Mouse (Mus musculus) naive thymus-derived CD4-positive, alpha-beta T cell, adult 5 months (primary cell): ENCODE measurements around the gene Ngrn. TPM values are rescaled to one million over a fixed set of nuclear protein-coding genes. Genes with fewer than 3 reads are reported as not detected.

Source experiments
- polyA plus RNA-seq: library from polyadenylated mRNA; unstranded; fragments of 100-300 nt; shearing (Covaris generic); gene quantifications from one replicate; pipeline ENCODE4 v1.2.1, GENCODE M21; 2017

Ngrn gene
- 32.5 TPM for polyA plus RNA-seq

GRCm38 (mm10) chr7:80260625-80261371, at the start of gene Ngrn:
Gene Ngrn, plus strand, starts transcription at chr7:80261215.

GRCm38 (mm10) chr7:80232489-80233029, 28.5 kb upstream of the Ngrn start, which contains the start of the genes Cib1 and Gdpgp1:
Gene Cib1, minus strand, starts transcription at chr7:80232813.
Gene Gdpgp1, plus strand, starts transcription at chr7:80232865.

GRCm38 (mm10) chr7:80246148-80246721, 14.8 kb upstream of the Ngrn start, which contains the start of gene Ttll13:
Gene Ttll13, plus strand, starts transcription at chr7:80246376.

GRCm38 (mm10) chr7:80268897-80269750, 8.1 kb downstream of the Ngrn start, which contains the start of gene Vps33b:
Gene Vps33b, plus strand, starts transcription at chr7:80269649.

GRCm38 (mm10) chr7:80294062-80294763, 33.2 kb downstream of the Ngrn start, which contains the start of gene Prc1:
Gene Prc1, plus strand, starts transcription at chr7:80294450.

Other genes starting within 250 kb of the Ngrn start
- 18.2 TPM for gene Zfp710, start 236.4 kb upstream of the Ngrn start, polyA plus RNA-seq
- 103 TPM for gene Idh2, start 145.8 kb upstream of the Ngrn start, polyA plus RNA-seq
- gene Sema4b, start 74.4 kb upstream of the Ngrn start, polyA plus RNA-seq, result 5.6 TPM
- gene Cib1, start 28.4 kb upstream of the Ngrn start, polyA plus RNA-seq, result 70.5 TPM
- gene Gdpgp1, start 28.4 kb upstream of the Ngrn start, polyA plus RNA-seq, result 5.2 TPM
- 0.20 TPM for gene Ttll13, start 14.8 kb upstream of the Ngrn start, polyA plus RNA-seq
- gene Vps33b, start 8.4 kb downstream of the Ngrn start, polyA plus RNA-seq, result 39.3 TPM
- 2.4 TPM for gene Prc1, start 33.2 kb downstream of the Ngrn start, polyA plus RNA-seq
- gene Rccd1, start 63.2 kb downstream of the Ngrn start, polyA plus RNA-seq, result 32.9 TPM
- 195 TPM for gene Unc45a, start 79.8 kb downstream of the Ngrn start, polyA plus RNA-seq
- gene Hddc3, start 81.9 kb downstream of the Ngrn start, polyA plus RNA-seq, result 3.9 TPM
- gene Man2a2, start 110.2 kb downstream of the Ngrn start, polyA plus RNA-seq, result 105 TPM
- gene Fes, start 126.7 kb downstream of the Ngrn start, polyA plus RNA-seq, result not detected
- 71.7 TPM for gene Furin, start 144.2 kb downstream of the Ngrn start, polyA plus RNA-seq